Mouse (Mus musculus) left cerebral cortex, adult 2 months (tissue): ENCODE measurements around the gene Gpr156. TPM values are rescaled to one million over a fixed set of nuclear protein-coding genes. Genes with fewer than 3 reads are reported as not detected.
A peak's percentile ranks its signal among the peaks of the same experiment; 100 is the strongest.

Experiments used
- DNase-seq, 2 experiments: peaks; one replicate each; pipeline ENCODE4 v3.0.0; 2021 to 2022; ENCODE audit warnings: low spot score in 2 of 2, mixed read lengths in 1 of 2; ENCODE audit errors: extremely low spot score in 1 of 2
- H3K27ac ChIP-seq: fragments of 200-600 bp; 2 replicates; pipeline ENCODE4 v1.8.1; 2022
- H3K4me3 ChIP-seq: fragments of 200-600 bp; 2 replicates; pipeline ENCODE4 v1.8.1; 2022
- CTCF ChIP-seq: fragments of 200-600 bp; IDR thresholded peaks from 2 replicates; pipeline ENCODE4 v1.8.1; 2022; ENCODE audit warnings: antibody characterized with exemption, mild to moderate bottlenecking, moderate library complexity
- intact Hi-C: fragments of 180-260 bp; cut with DNase I; formaldehyde crosslinking; loops from one replicate; pipeline ENCODE4 v1.15.1; 2025
- long read RNA-seq, 2 experiments: library from polyadenylated mRNA; stranded (forward); transcript quantifications; one replicate each; pipeline ENCODE4 v2.0.0; 2021; ENCODE audit warnings: borderline mapping rate in 2 of 2
- total RNA-seq, 2 experiments: library from RNA; stranded (reverse); gene quantifications; 2 replicates each; pipeline ENCODE4 v1.2.3; 2021

Gene Gpr156
- under 1 TPM; 0.48 to 0.63 TPM for total RNA-seq
- long read RNA-seq, experiment 1, full-length matches to known transcripts: 1 of 1 reads
- long read RNA-seq, experiment 1, partial matches to known transcripts: 0 of 1 reads
- long read RNA-seq, experiment 1, other reads (novel, unspliced or antisense): 0 of 1 reads
- long read RNA-seq, experiment 2: 0 reads

DNA sequence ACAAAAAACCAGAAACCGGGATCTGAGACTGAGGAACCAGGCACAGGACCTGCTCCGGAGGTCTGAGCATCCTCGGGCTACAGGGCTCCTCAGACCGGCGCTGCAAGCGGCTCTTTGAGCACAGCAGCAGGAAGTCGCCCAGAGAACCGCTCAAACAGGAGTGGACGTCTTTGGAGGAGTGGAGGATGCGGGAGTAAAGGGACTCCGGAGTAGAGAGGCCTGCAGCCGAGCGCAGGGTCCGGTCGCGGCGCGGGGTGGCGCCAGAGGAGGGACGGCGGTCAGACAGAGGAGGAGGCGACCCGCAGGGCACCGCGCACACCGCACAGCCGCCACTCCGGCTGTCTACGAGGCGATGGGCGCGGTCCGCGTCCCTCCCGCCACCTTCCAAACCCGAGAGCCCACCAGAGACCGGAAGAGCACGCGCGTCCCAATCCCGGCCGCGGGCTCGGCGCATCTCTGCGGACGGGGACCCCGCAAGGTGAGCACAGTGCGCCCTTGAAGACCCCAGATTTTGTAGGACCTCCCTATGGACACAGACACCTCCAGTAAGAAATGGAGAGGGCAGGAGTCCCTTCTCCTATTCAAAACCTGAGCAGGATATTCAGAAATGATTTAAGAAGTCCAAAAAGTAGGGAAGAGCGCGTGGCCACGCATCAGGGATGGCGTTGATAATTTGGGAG is at the start of gene Gpr156:
Gpr156 (plus strand) TSS at position 359 of the 680 bp plus-strand sequence.
- TF ChIP-seq CTCF: peak; percentile 54
- peak; percentile 47 for DNase-seq
- Histone ChIP-seq H3K27ac (no peak within 1 kb of the TSS), H3K4me3 (peak within 1 kb of the TSS; percentile 66)
- intact Hi-C loops: no loop called here

DNA sequence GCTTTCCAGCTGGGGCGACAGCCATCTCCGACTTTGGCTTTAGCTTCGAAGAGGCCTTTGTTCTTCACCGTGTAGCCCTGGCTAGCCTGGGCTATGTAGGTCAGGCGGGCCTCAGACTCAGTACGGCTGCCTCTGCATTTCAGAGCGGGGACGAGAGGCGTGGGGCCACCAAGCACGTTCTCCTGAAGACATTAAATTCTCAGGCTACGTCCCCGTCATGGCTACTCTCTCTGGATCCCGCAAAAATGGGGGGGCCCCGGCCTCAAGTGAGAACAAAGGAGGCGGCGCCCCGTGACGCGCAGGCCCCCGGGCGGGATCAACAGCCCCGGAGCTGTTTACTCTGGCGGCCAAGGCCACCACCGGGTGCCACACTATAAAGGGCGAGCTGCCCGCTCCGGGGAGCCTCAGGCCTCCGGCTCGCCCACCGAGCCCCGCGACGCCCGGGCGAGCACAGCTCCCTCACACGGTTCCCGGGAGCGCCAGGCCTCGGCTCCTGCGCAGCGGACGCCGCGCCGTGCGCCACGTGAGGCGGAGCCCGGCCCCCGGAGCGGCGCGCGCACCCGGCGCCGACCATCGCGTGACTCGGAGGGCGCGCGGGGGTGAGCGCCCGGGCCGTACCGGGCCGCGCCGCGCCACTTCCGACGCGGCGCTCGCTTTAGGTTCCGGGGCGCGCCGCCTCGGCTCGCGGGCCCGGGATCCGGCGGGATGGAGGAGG is 48.3 kb upstream of the Gpr156 start, which contains the start of gene Lrrc58:
Lrrc58 (plus strand) TSS at position 599 of the 715 bp plus-strand sequence.
- H3K4me3 ChIP-seq: peak within 1 kb of the TSS; percentile 99
- DNase-seq: peak; percentile 89 to 90
- peak within 1 kb of the TSS; percentile 100 for H3K27ac ChIP-seq
- intact Hi-C loops: loop anchor here (2.0 kb wide), 2 partner anchors 183 to 221 kb away; partner anchors contain the start of gene Gsk3b
- no peak for TF ChIP-seq CTCF

DNA sequence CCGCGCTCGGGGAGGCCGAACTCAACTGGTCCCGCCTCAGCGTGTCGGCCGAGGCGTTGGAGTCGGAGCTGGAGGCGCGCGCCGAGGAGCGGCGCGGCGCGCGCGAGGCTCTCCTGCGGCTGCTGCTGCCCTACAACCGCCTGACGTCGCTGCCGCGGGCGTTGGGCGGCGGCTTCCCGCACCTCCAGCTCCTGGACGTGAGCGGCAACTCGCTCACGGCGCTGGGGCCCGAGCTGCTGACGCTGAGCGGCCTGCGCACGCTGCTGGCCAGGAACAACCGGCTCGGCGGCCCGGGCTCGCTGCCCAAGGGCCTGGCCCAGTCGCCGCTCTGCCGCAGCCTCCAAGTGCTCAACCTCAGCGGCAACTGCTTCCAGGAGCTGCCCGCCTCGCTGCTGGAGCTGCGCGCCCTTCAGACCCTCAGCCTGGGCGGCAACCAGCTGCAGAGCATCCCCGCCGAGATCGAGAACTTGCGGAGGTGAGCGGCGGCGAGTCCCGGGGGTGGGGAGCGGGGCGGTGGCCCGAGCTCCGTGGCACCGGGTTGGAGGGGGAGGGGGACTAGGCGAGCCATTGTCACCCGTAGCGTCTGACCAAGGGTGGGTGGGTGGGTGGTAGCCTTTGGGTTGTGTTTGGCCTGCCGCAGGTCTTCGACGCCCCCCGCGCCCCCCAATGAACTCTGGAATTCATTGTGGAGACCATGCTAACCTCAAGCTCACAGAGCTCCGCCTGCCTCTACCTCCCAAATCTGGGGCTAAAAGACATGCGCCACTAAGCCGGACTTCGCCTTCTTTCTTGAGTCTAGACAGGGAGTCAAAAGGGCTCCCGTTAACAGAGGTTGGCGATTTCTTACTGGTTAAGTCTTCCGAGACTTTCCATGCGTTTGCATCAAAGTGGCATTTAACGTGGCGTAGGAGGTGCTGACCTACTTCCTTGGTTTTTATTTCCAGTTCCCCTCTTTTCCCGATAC is 47.5 kb upstream of the Gpr156 start:
- no peak for TF ChIP-seq CTCF
- H3K4me3 ChIP-seq: peak overlapping the region; percentile 99
- DNase-seq: peak in 1 of 2 experiments; percentile 29
- peak overlapping the region; percentile 100 for H3K27ac ChIP-seq
- intact Hi-C loops: loop anchor here (1.0 to 2.0 kb wide), 3 partner anchors 56 to 220 kb away; partner anchors contain the start of gene Gsk3b

DNA sequence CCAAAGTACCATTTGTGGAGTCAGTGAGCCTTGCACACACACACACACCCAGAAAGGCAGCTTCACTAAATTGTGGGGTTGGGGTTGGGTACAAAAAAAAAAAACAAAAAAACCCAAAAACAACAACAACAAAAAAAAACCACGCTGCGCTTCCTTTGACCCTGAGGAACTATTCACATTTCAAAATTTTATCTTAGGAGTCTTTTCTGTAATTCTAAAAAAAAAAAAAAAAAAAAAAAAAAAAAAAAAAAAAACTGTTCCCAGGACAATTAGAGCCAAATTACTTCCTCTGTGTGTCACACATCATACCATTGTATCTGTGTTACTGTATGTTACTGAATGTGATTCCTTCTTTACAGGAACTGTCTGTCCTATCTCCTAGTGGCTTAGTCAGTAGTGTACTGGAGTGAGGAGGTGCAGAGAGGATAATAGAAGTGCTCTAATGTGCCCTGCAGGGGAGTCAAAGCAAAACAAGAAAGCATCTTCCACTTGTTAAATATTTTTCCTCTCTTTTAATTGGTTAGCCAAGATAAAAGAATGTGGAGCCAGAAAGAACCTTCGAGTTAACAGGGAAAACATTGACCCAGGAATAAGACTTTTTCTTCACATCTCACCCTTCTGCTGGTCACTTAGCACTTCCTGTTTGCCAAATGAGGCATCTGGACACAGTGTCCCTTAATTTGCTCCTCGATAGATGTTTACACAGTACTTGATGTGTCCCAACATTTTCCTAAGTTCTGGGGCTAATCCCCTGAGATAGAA is 46.6 kb upstream of the Gpr156 start:
- Histone ChIP-seq H3K27ac (peak overlapping the region; percentile 100), H3K4me3 (peak overlapping the region; percentile 99)
- no peak; the same call in 1 of the 2 replicates for TF ChIP-seq CTCF
- intact Hi-C loops: loop anchor here (1.0 to 5.0 kb wide), 6 partner anchors 57 to 328 kb away; partner anchors contain the start of gene Gsk3b
- DNase-seq: no peak

DNA sequence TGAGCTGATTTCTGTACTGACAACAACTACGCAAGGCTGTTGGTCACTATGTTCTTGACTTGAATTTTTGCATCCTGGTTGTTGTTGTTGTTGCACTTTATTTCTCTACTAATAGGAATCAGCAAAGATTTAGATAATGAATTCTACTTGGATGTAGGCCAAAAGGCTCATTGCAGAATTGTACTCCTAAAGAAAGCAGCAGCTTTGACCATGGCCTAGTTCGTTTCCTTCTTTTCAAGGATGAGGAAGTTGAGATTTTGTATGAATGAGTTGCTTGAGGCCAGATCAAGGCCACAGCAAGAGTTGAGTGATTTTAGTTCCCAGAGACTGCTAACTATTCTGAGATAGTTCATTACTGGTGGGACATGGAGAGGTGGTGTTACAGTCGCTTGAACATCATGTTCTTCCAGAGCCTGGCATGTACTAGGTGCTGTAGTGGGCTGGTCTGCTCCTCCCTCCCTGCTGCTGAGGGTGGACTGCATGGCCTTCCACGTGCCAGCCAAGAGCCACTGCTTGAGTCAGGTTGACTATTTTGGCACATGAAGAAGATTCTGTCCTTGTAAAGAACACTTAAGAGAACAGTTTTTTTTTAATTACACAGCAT is 45.1 kb upstream of the Gpr156 start:
- TF ChIP-seq CTCF: no peak
- no peak for DNase-seq
- H3K4me3 ChIP-seq: peak overlapping the region; percentile 5; the same call in 1 of the 2 replicates
- intact Hi-C loops: loop anchor here (2.0 to 5.0 kb wide), 3 partner anchors 68 to 326 kb away; no protein-coding TSS in a partner anchor
- peak overlapping the region; percentile 58 for H3K27ac ChIP-seq

DNA sequence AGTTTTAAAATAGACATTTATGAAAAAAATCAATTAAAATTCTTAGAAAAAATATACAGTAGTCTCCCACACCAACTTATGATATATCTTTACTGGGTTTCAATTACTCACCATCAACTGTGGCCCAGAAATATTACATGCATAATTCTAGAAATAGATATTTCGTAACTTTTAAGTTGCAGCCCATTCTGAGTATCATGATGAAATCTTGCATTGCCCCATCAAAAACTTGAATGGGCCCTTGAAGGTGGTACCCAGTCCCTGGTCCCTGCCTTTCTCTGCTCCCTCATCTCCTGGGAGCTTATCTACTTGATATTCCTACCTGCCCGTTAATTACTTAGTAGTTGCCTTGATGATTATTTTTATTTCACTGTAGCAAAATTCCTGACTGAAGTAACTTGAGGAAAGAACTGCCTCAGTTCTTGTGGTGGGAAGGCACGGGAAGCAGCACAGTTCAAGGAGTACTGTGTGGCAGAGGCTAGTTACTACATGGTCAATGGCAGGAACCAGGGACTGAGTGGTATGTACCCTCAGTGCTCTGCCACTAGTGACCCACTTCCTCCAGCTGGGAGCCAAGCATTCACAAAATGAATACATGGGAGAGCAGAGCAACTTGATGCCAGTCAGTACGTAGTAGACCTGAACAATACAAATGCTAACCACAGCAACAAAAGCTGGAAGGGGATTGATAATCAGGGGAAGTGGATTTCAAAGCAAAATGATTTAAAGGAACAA is 41.6 kb upstream of the Gpr156 start:
- intact Hi-C loops: loop anchor here (5.0 kb wide), 2 partner anchors 98 to 323 kb away; no protein-coding TSS in a partner anchor
- H3K4me3 ChIP-seq: no peak overlapping the region
- no peak for DNase-seq
- no peak overlapping the region for H3K27ac ChIP-seq
- no peak for TF ChIP-seq CTCF

DNA sequence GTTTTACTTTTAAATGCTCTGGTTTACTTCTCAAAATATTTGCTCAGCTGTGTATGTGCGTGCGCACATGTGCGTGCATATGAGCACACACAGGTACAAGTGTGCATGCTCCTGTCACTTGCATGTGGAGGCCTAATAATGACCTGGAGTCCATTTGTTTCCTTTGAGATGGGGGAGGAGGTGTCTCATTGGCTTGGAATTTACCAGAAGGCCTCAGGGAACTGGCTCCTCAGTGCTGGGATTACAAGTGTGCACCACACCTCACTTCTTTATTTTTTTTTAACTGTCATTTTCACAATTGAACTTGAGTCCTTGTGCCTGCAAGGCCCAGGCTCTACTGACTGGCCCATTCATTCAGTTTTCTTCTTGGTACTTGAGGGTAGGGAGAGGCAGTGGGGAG is 38.9 kb upstream of the Gpr156 start:
- H3K4me3 ChIP-seq: no peak overlapping the region
- intact Hi-C loops: no loop called here
- no peak overlapping the region for H3K27ac ChIP-seq
- DNase-seq: no peak
- no peak for TF ChIP-seq CTCF

DNA sequence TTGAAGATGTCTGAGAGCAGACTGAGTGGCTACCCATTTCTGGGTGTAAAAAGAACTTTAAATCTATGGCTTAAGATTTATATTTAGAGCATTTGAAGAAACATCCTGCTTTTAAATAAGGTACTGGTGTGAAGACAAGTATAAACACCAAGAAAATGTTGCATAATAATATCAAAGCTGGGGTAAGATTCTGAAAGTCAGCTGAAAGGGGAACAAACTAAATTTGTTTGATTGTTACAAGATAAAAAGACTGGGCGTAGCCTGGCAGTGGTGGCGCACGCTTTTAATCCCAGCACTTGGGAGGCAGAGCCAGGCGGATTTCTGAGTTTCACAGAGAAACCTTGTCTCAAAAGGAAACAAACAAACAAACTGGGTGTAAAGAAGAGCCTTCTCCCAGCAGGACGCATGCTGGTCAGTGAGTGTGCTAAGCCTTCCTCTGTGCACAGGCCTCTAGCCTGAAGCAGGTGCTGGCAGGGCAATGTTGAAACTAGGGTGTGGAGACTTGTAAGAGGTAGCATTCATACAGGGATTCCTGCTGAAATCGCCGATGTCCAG is 37.3 kb upstream of the Gpr156 start:
- intact Hi-C loops: no loop called here
- H3K4me3 ChIP-seq: no peak overlapping the region
- DNase-seq: no peak
- no peak for TF ChIP-seq CTCF
- H3K27ac ChIP-seq: no peak overlapping the region

DNA sequence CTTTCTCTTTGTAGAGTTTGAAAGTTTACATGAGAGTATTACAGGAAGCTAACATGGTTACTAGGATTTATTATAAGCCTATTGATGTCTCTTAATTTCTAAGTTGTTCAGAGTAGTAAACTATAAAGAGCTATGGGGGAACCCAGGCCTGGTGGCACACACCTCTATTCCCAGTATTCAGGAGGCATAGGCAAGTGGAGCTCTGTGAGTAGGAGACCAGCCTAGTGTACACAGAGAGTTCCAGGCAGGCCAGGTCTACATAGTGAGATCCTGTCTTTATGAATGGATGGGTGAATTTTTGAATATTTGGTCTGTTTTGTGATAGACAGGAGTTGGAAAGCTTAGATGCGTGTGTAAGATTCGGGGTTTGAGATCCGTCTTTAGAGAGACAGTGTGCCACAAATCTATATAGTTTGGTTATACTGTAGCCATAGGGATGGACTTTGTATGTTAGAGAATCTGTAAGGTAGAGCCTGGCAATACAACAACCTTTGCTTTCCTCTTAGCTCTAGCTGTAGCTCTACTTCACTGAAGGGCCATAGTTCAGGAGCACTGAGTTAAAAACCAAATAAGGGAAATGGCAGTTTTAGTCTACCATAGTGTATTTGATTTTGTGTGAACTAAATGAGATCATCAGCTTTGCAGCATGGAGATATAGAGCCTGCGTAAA is 36.4 kb upstream of the Gpr156 start:
- intact Hi-C loops: no loop called here
- no peak for DNase-seq
- TF ChIP-seq CTCF: no peak
- H3K27ac ChIP-seq: no peak overlapping the region
- no peak overlapping the region for H3K4me3 ChIP-seq
